Mouse (Mus musculus) MEL (cell line): ENCODE results near the gene Abca13. TPM values are rescaled to one million over a fixed set of nuclear protein-coding genes. Genes with fewer than 3 reads are reported as not detected.
"Not testable (repeated sequence)": the region's sequence is repeated elsewhere in the genome, so short reads cannot be mapped to it uniquely, and the experiment has no call there.

ENCODE experiments used
- DNase-seq: peaks from one replicate; pipeline ENCODE4 v3.0.0; 2011; ENCODE audit warnings: low read depth, low spot score
- H3K27ac ChIP-seq: 2 replicates; pipeline ENCODE4 v1.5.1; 2012; ENCODE audit warnings: low read depth, mild to moderate bottlenecking, control low read depth, low read length, moderate library complexity; ENCODE audit not compliant: control insufficient read depth
- H3K27me3 ChIP-seq, 2 experiments: fragments of 150-350 bp in 1 of 2; sonication (generic) in 1 of 2; 2 replicates each; pipeline ENCODE4 v1.6.1; 2012; ENCODE audit warnings: low read length in 2 of 2, mild to moderate bottlenecking in 2 of 2, improper control_type of control experiment in 1 of 2, moderate library complexity in 1 of 2; ENCODE audit not compliant: insufficient read depth in 2 of 2, control insufficient read depth in 1 of 2
- H3K36me3 ChIP-seq, 2 experiments: 2 replicates each; pipeline ENCODE4 v1.6.1; 2012 to 2014; ENCODE audit warnings: low read length in 2 of 2, improper control_type of control experiment in 1 of 2, inconsistent platforms in 1 of 2, mild to moderate bottlenecking in 1 of 2; ENCODE audit not compliant: insufficient read depth in 2 of 2, control insufficient read depth in 1 of 2
- H3K4me1 ChIP-seq, 2 experiments: fragments of 150-350 bp in 1 of 2; sonication (generic) in 1 of 2; 2 replicates each; pipeline ENCODE4 v1.6.1; 2012; ENCODE audit warnings: low read length in 2 of 2, improper control_type of control experiment in 1 of 2, mild to moderate bottlenecking in 1 of 2; ENCODE audit not compliant: insufficient read depth in 2 of 2, control insufficient read depth in 1 of 2
- H3K4me3 ChIP-seq, 2 experiments: fragments of 150-350 bp in 1 of 2; sonication (generic) in 1 of 2; 2 replicates each; pipeline ENCODE4 v1.5.1; 2012; ENCODE audit warnings: low read depth in 2 of 2, low read length in 2 of 2, mild to moderate bottlenecking in 2 of 2, moderate library complexity in 2 of 2, control low read depth in 1 of 2, improper control_type of control experiment in 1 of 2; ENCODE audit not compliant: control insufficient read depth in 1 of 2, insufficient read depth in 1 of 2
- H3K79me2 ChIP-seq: 2 replicates; pipeline ENCODE4 v1.6.1; 2012; ENCODE audit warnings: mild to moderate bottlenecking, low read length, moderate library complexity; ENCODE audit not compliant: control insufficient read depth, poor library complexity, insufficient read depth
- H3K9ac ChIP-seq: 2 replicates; pipeline ENCODE4 v1.6.1; 2012; ENCODE audit warnings: low read depth, mild to moderate bottlenecking, control low read depth, low read length, moderate library complexity; ENCODE audit not compliant: control insufficient read depth, poor library complexity, severe bottlenecking
- H3K9me3 ChIP-seq: fragments of 150-350 bp; sonication (generic); replicated peaks from 2 replicates; pipeline ENCODE4 v1.6.1; 2012; ENCODE audit warnings: mild to moderate bottlenecking, low read length, improper control_type of control experiment, moderate library complexity; ENCODE audit not compliant: insufficient read depth
- CHD1 ChIP-seq: IDR thresholded peaks from 2 replicates; pipeline ENCODE4 v1.6.1; 2012; ENCODE audit warnings: low read depth, mild to moderate bottlenecking, inconsistent platforms, low read length, improper control_type of control experiment
- CHD2 ChIP-seq: IDR thresholded peaks from 2 replicates; pipeline ENCODE4 v1.6.1; 2011; ENCODE audit warnings: low read length, improper control_type of control experiment
- CTCF ChIP-seq, 3 experiments: IDR thresholded peaks in 2 of 3; conservative IDR thresholded peaks in 1 of 3; 2 replicates each; pipeline ENCODE4 v1.5.1; 2011 to 2012; ENCODE audit warnings: low read length in 3 of 3, low read depth in 2 of 3, mild to moderate bottlenecking in 2 of 3, improper control_type of control experiment in 1 of 3, inconsistent platforms in 1 of 3, mixed read lengths in 1 of 3, moderate library complexity in 1 of 3; ENCODE audit not compliant: control insufficient read depth in 1 of 3, insufficient read depth in 1 of 3, poor library complexity in 1 of 3, severe bottlenecking in 1 of 3
- ELF1 ChIP-seq: IDR thresholded peaks from 2 replicates; pipeline ENCODE4 v1.6.1; 2014; ENCODE audit warnings: low read depth, mild to moderate bottlenecking, inconsistent platforms, low read length, improper control_type of control experiment, moderate library complexity
- NRF1 ChIP-seq: IDR thresholded peaks from 2 replicates; pipeline ENCODE4 v1.6.1; 2014; ENCODE audit warnings: low read depth, mild to moderate bottlenecking, inconsistent platforms, low read length, improper control_type of control experiment, moderate library complexity; ENCODE audit not compliant: poor library complexity, insufficient read depth, severe bottlenecking
- RCOR1 ChIP-seq: IDR thresholded peaks from 2 replicates; pipeline ENCODE4 v1.6.1; 2012; ENCODE audit warnings: low read depth, mild to moderate bottlenecking, inconsistent platforms, low read length, improper control_type of control experiment
- SMC3 ChIP-seq: IDR thresholded peaks from 2 replicates; pipeline ENCODE4 v1.6.1; 2011; ENCODE audit warnings: low read depth, low read length, improper control_type of control experiment
- TAL1 ChIP-seq: IDR thresholded peaks from 2 replicates; pipeline ENCODE4 v1.6.1; 2012; ENCODE audit warnings: mild to moderate bottlenecking, inconsistent platforms, low read length, moderate library complexity, mixed read lengths
- USF1 ChIP-seq: IDR thresholded peaks from 2 replicates; pipeline ENCODE4 v1.6.1; 2014; ENCODE audit warnings: low read depth, mild to moderate bottlenecking, inconsistent platforms, low read length, improper control_type of control experiment, moderate library complexity
- ZC3H11A ChIP-seq: IDR thresholded peaks from 2 replicates; pipeline ENCODE4 v1.6.1; 2012; ENCODE audit warnings: low read depth, mild to moderate bottlenecking, inconsistent platforms, low read length, improper control_type of control experiment
- ZKSCAN1 ChIP-seq: IDR thresholded peaks from 2 replicates; pipeline ENCODE4 v1.6.1; 2012; ENCODE audit warnings: low read depth, mild to moderate bottlenecking, inconsistent platforms, low read length, improper control_type of control experiment, moderate library complexity
- polyA plus RNA-seq, 2 experiments: library from polyadenylated mRNA; stranded (reverse) in 1 of 2; unstranded in 1 of 2; fragments of >175 nt in 1 of 2; fragments of >200 nt in 1 of 2; gene quantifications; 2 replicates each; pipeline versions ENCODE4 v1.2.1 to v1.2.4; 2012; ENCODE audit warnings: low replicate concordance in 2 of 2, low read depth in 1 of 2; ENCODE audit not compliant: insufficient read length in 2 of 2, insufficient read depth in 1 of 2, missing spikeins in 1 of 2
- total RNA-seq: library from RNA; depleted of rRNA; stranded (reverse); fragments of 300-350 nt; gene quantifications from 2 replicates; pipeline ENCODE4 v1.2.3, GENCODE M21; 2012

Gene Abca13
- total and polyA plus RNA-seq, 3 experiments = not detected

GRCm38 (mm10) chr11:9347724-9348123 is 156.0 kb downstream of the Abca13 start:
- no peaks in the 10 kb centered on the region for H3K36me3 ChIP-seq
- H3K9me3 ChIP-seq = no peaks in the 10 kb centered on the region
- H3K9ac ChIP-seq = no peak overlapping the region
- TF ChIP-seq SMC3 = 0 out of 2 replicates have a peak, but pooled peaks have one; percentile 11
- no peak for TF ChIP-seq RCOR1
- TF ChIP-seq CTCF (IDR thresholded peaks at IDR 0.05 in 2 of 3, conservative IDR thresholded peaks at IDR 0.05 in 1 of 3; ENCODE audit: control insufficient read depth in 1 of 3, insufficient read depth in 1 of 3, low read depth in 2 of 3, low read length in 3 of 3, poor library complexity in 1 of 3, severe bottlenecking in 1 of 3) = peak; percentile 13 to 41 (median 24); a peak in 3 of 6 replicates
- H3K4me1 ChIP-seq = no peaks in the 10 kb centered on the region
- H3K79me2 ChIP-seq = no peaks in the 10 kb centered on the region
- H3K27ac ChIP-seq = no peak overlapping the region
- H3K4me3 ChIP-seq = no peak overlapping the region
- DNase-seq = no peak
- H3K27me3 ChIP-seq = no peaks in the 10 kb centered on the region

- H3K27ac ChIP-seq = no peak overlapping the region
- no peaks in the 10 kb centered on the region for H3K36me3 ChIP-seq
- peak; percentile 8 for DNase-seq
- H3K79me2 ChIP-seq = no peaks in the 10 kb centered on the region
- H3K9ac ChIP-seq = no peak overlapping the region
- TF ChIP-seq NRF1 = no peak
- TF ChIP-seq USF1 = no peak
- no peak for TF ChIP-seq TAL1
- no peak for TF ChIP-seq ZKSCAN1
- TF ChIP-seq ELF1 = no peak
- no peak for TF ChIP-seq CHD1
- TF ChIP-seq ZC3H11A = no peak
- TF ChIP-seq CHD2 = no peak
- no peaks in the 10 kb centered on the region for H3K27me3 ChIP-seq
- no peaks in the 10 kb centered on the region for H3K9me3 ChIP-seq
- no peaks in the 10 kb centered on the region for H3K4me1 ChIP-seq
- no peak overlapping the region for H3K4me3 ChIP-seq
These were observed 181.4 kb downstream of the Abca13 start for GRCm38 (mm10) chr11:9373160-9373559.

- H3K36me3 ChIP-seq, DNase-seq, H3K27ac ChIP-seq, H3K79me2 ChIP-seq, H3K27me3 ChIP-seq, H3K4me1 ChIP-seq, H3K4me3 ChIP-seq, H3K9me3 ChIP-seq, H3K9ac ChIP-seq: not testable (repeated sequence)
These were observed 182.7 kb downstream of the Abca13 start for GRCm38 (mm10) chr11:9374426-9374825.
